Mouse (Mus musculus): ENCODE measurements around the gene Spsb4.

DNA sequence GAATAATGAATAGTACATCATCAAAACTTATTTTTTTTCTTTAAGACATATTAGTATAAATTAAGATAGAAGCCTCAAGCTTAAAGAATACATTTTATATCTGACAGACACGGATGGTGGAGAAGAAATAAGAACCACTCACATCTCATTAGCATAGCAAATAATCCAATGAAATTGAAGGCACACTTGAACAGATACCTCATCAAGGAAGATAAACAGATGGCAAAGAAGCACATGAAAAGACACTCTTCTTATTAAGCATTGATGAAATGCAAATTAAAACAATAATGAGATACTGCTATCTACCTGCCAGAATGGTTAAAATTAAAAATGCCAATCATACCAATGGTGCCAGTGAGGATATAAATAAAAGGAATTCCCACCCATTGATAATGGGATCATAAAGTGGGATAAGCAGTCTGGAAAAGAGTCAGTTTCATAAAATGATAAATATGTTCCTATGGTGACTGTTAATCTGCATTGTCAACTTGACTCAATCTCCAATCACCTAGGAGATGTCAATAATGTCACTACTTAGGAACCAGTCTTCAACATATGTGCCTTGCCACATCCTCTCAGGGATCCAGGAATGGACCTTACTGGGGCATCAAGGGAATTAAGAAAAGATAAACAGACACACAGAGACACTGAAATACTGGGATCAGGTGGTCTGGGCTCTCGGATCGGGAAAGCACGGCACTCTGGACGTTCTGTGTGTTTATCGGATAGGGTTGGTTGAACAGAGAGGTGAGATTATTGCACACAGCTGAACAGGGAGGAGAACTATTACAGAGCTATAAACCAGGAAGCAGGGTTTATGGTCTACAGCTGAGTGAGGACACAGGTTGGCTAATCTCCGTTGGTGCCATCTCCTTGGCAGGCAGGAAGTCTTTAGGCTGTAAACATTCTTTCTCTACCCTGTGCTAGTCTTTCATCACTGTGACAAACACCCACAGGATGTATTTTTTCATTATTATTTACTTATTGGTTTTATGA, 114.0 kb downstream of the Spsb4 start:
- TF ChIP-seq CTCF (IDR thresholded peaks at IDR 0.05; ENCODE audit: low read depth), result no peak
- no peak for TF ChIP-seq EP300 (IDR thresholded peaks at IDR 0.05; ENCODE audit: low read depth)

Measured in heart, postnatal 0 days (tissue).